Mouse (Mus musculus) 3134 (cell line): ENCODE measurements around the gene Entpd2.
"Not testable (repeated sequence)": the region's sequence is repeated elsewhere in the genome, so short reads cannot be mapped to it uniquely, and the experiment has no call there.

Source experiments
- DNase-seq: peaks from one replicate; pipeline ENCODE4 v3.0.0-alpha.2; 2011; ENCODE audit warnings: low spot score; ENCODE audit not compliant: insufficient read length; ENCODE audit errors: extremely low read depth

Entpd2 gene

DNA sequence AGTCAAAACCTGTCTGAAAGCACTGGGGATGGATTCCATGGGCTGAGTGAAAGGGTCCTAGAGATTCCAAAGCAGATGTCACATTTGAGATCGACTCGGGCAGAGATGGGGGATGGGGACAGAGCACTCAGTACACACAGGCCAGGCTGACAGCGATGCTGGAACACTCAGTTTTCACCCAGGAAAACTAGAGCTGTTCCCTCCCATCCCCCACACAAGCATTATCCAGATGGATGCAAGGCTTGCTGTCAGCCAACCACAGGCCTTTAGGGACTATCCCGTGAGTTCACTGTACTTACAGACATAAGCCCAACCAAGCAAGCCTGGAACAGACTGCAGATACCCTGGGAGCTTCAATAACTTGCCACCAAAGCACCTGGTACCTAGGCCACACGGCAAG, 4.4 kb upstream of the Entpd2 start:
- DNase-seq, result no peak

DNA sequence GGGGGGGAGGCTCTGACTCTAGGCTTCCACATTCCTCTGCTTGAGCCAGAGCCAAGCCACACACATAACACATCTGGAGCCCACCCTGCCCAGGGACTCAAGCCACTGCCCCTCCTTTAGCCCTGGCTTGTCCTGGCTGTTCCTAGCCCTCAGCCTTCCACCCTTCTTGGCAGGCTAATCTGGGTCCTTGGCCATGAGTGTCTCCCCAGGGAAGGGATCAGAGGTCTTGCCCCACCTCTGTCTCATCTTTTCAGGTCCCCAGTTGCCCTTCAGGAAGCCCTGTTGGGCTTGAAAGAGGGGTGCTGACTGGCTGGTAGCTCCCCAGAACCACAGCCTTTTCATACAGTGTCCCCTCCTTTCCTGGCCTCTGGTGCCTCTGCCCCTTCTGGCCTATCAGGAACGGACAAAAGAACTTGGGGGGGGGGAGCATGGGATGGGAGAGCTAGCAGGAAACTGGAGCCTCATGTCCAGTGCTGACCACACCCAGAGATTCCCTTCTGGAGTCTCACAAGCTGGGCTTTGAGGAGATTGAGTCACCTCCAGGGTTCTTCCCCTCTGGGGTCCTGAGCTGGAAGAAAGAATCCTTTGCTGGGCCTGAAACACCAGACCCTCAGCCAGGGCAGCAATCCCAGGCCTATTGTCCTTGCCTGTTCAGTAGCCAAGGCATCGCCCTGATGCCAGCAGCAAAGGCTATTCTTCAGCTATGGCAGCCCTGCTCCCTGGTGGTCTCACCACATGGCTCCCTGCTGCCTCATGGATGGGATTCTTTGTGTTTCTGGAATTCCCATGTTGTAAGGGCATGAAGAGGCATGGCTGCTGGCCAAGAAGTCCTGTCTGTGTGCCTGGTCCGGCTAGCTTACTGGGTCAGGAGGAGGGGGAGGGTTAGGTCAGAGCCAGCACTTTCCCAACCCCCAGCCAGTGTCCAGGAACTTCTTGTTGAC, 1.1 kb upstream of the Entpd2 start:
- peak; percentile 46 for DNase-seq

DNA sequence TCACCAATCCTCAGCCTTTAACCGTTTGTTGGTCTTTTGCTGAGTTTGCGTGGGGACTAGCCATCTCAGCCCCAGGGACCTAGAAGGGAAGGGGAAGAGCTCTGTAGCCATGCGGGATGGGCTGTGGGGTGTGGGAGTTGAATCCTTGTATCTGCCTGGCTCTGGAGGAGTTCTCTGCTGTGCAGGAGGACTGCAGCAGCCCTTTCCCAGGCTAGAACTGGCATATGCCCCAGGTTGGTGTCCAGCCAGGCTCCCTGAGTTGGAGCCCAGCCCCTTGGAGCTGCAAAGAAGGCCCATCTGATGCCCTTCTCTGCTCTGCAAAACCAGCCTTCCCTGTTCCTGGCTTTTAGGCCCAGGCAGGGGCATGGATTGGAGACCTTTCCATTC, 916 bp downstream of the Entpd2 start:
- no peak for DNase-seq

DNA sequence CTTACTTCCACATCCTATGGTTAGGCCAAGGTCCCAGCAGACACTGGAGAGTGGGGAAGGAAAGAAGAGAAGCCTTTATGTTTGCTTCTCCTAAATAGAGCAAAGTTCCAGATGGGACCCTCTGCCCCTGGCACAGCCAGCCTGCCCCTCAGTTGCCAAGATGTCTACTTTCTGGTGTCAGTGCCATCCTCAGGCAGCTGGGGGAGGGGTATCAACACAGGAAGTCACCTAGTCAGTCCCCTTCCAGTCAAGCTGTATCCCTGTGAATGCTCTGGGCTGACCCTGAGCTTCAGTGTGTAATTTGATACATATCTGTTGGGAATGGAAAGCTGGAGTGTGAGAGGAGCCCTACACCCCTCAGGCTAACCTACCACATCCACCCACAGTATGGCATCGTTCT, 1.3 kb downstream of the Entpd2 start:
- no peak for DNase-seq

DNA sequence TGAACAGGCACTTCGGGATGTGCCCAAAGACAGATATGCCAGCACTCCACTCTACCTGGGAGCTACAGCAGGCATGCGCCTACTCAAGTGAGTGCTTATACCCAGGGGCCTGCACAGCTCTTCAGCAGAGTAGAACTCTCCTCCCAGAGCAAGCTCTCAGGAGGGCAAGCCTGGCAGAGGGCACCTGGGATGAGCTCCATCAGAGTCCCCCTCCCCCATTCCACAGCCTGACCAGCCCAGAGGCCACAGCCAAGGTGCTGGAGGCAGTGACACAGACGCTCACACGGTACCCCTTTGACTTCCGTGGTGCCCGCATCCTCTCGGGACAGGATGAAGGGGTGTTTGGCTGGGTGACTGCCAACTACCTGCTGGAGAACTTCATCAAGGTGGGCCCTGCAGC, 2.4 kb downstream of the Entpd2 start:
- no peak for DNase-seq

DNA sequence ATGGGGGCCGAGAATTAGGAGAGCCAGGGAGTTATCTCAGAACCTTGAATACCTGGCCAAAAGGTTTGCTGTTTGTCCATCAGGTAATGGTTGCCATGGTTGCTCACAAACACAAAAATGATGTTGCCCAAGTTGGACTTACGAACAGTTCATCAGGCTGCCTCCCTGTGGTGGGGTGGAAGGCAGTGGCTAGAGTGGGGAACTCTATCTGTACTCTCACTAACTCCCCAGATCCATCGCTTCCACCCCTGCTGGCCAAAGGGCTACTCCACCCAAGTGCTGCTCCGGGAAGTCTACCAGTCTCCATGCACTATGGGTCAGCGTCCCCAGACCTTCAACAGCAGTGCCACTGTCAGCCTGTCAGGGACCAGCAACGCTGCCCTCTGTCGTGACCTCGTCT, 3.4 kb downstream of the Entpd2 start, which contains the start of gene Npdc1:
TSS of gene Npdc1 (plus strand) at position 301 of the 400 bp plus-strand sequence.
- DNase-seq, result no peak

DNA sequence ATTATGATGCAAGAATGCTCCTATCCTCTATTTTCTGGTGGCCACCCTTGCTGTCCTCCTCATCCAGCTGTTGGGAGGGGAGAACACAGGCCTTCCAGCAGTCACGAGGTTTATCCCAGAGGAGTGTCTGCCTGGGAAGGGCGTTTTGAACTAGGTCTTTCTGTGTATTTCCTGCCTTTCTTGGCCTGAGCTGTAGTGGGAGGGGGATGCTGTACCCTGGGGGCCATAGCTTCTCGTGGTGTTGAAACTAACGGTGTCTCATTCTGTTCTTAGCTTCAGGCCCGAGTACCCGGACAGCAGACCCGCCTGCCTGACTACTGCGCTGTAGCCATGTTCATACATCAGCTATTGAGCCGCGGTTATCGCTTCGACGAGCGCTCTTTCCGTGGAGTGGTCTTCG, 4.6 kb downstream of the Entpd2 start:
- DNase-seq, result no peak

DNA sequence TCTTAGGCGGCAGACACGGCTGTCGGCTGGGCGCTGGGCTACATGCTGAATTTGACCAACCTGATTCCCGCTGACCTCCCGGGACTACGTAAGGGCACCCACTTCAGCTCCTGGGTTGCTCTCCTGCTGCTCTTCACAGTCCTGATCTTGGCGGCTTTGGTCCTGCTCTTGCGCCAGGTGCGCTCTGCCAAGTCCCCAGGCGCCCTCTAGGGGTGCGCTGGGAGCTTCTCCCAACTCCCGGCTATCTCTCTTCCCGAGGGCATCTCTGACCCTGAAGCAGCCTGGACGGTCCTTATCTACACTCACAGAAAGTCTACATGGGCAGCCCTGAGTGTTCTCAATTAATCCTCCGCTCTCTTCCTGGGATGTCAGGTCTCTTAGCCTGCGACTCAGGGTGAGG, 5.1 kb downstream of the Entpd2 start:
- no peak for DNase-seq

DNA sequence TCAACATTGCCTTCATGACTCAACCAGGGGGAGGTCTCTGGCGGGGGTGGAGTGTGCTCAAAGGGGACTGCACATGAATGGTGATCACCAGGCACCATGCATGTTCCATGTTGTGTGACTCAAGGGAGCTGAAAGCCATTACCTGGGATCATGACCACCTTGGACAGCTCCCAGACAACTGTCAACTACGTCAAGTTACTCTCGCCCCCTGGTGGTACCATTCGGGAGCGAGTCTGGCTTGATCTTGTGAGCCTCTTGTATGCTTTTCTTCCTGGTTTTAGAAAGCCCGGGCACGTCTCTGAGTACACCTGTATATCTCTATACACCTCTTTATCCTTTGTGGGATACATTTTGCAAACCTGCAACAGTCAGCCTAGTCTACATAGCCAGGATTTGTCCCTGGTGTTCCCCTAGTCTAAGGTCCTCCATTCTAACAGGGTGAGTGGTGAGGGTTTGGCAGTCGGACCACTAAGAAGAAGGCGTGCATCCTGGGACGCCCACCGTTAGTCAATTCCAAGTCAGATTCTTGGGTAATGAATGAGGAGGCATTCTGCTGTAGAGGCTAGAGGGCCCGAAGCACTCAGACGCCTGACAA, 6.8 kb downstream of the Entpd2 start:
- DNase-seq, result no peak

DNA sequence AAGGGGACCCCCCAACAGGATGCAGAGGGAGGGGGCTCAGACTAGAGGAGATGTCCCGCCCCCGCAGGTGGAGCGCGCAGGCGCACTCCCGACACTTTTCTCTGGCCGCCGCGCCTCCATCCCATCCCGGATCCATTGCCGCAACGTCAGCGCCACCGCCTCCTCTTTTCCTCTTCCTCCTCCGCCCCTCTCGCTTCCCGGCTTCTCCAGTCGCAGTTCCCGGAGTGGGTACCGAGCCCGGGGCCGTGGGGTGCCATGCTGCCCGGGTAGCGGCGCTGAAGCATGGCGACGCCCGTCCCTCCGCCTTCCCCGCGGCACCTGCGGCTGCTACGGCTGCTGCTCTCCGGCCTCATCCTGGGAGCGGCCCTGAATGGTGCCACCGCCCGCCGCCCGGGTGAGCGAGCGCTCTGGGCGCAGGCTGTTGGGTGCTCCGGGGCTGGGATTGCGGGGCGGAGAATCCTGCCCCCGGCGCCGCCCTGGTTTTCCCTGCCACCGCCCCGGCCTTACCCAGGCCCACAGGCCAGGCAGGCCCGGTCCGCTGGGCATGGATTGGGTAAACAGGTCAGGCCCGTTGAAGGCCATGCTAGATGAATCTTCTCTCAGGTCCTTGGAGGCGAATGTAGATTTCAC, 7.4 kb downstream of the Entpd2 start:
- DNase-seq, result peak; percentile 84

DNA sequence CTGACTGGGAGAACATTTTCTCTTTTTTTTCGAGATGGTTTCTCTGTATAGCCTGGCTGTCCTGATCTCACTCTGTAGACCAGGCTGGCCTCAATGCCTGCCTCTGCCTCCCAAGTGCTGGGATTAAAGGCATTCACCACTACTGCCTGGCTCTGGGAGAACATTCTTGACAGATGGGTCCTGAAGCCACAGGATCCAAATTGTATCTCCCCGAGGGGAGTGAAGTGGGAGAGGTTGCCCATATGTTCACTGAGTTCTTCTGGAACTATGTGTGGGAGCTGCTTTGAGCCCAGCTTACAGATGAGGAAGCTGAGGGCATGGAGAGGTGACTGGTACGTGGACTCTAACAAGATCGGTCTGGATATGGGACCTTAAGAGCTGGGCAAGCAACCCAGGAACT, 8.3 kb downstream of the Entpd2 start:
- DNase-seq, result no peak

DNA sequence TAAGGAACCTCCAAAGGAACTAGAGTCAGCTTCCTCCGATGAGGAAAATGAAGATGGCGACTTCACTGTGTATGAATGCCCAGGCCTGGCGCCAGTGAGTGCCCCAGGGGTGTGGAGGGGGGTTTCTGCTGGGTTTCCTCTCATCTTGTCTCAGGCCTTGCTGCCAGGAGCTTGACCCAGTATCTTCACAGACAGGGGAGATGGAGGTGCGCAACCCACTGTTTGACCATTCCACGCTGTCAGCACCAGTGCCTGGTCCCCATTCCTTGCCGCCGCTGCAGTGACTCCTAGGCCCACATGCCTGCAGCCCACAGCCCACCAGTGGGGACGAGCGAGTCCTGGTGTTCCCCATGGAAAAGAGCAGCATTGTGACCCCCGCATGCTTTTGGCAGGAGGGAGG, 13.2 kb downstream of the Entpd2 start:
- DNase-seq, result no peak

DNA sequence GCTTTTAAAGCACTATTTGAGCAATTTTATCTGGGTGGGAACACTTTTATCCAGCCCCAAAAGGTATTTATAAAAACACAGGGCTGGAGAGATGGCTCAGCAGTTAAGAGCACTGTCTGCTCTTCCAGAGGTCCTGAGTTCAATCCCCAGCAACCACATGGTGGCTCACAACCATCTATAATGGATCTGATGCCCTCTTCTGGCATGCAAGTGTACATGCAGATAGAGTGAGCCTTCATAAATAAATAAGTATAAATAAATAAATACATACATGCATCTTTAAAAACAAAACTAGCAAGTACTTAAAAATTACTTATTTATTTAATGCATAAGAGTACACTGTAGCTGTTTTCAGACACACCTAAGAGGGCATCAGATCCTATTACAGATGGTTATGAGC, 17.8 kb downstream of the Entpd2 start:
- DNase-seq, result not testable (repeated sequence)

DNA sequence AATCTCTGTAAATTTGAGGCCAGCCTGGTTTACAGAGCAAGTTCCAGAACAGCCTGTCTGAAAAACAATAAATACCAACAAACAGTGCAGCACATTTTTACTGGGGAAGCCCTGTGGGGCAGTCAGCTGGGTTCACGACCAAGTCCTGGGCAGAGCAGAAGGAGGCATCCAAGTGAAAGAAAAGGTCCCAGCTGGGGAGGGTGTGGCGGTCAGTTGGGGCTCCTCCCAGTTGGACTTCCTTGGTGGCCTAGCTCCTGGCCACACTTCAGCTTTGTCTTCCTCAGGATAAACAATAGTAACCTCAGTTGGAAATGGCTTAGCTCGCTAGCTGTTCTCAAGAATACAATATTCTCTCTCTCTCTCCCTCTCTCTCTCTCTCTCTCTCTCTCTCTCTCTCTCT, 21.8 kb downstream of the Entpd2 start:
- DNase-seq, result no peak

DNA sequence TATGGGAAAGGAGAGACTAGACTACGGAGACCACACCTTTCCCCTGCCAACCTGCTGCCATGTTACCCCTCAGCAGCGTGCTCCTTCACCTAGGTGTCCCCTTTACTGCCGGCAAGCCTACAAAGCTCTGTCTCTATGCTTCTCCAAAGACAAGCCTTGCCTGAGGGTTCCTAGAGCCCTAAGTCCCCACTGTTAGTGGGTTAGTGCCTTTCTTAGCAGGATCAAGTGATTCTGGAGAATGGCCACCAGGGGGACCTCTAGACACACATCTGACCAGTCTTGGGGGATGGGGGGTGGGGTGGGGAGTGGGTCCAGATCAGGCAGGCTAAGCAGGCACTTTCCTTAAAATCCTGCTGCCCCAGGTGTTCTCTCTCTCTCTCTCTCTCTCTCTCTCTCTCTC, 26.2 kb downstream of the Entpd2 start:
- DNase-seq, result no peak

DNA sequence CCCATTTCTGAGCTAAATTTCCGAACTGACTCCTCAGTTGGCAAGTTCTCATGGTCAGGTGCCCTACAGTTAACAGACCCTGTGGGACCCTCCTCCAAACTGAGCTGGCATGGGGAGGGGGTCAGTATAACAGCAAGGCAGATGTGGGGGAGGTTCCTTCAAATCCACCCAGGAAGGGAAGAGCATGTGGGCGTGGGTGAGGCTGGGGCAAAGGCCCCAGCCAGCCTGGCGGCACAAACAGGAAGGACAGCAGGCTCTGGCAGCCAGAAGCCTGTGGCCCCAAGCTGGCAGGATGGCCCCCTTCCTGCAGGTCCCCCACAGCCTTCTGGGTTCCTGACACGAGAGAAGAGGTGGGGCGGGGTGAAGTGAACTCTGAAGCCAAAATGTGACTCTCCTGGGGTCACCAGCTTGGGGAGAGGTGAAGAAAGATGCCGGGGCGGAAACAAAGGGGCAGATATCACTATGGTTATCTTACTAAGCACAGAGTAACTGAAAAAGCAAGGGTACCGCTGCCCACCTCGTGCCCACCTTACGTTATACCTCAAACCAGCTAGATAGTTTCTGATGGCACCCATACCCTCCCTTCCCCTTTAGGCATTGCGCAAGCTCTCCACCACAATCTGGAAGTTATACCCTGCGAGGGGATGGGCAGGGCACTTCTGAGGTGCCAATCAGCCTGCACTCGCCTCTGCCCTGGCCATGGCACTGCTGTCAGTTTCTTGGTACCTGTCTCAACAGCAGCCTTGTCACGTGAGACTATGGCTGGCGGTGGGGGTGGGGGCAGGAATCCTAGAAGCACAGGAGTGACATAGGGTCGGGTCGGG, 27.1 kb downstream of the Entpd2 start, which contains the start of gene Fut7:
TSS of gene Fut7 (plus strand) at position 681 of the 824 bp plus-strand sequence.
- DNase-seq, result no peak

DNA sequence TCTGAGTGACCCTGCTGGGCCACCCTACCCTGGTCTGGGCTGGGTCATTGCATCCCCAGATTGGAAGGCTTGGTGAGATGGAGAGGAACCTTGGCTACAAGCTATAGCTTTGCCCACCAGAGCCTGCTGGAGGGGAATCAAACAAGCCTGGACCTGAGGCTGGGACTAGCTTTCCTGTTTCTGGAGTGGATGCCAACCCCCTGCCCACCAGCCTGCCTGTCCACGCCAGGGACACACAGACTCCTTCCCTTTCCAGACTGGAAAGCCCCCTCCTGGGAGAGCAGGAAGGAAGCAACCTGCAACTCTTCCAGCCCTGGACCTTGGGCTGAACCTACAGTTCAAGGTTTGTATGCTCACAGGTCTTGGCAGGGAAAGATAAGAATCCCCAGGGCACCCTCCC, 28.0 kb downstream of the Entpd2 start:
- no peak for DNase-seq

DNA sequence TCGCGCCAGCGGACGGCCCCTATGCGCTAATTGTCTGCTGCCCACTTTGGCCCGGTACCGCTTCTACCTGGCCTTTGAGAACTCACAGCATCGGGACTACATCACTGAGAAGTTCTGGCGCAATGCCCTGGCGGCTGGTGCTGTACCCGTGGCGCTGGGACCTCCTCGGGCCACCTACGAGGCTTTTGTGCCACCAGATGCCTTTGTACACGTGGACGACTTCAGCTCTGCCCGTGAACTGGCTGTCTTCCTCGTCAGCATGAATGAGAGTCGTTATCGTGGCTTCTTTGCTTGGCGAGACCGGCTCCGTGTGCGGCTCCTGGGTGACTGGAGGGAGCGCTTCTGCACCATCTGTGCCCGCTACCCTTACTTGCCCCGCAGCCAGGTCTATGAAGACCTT, 29.8 kb downstream of the Entpd2 start:
- no peak for DNase-seq

DNA sequence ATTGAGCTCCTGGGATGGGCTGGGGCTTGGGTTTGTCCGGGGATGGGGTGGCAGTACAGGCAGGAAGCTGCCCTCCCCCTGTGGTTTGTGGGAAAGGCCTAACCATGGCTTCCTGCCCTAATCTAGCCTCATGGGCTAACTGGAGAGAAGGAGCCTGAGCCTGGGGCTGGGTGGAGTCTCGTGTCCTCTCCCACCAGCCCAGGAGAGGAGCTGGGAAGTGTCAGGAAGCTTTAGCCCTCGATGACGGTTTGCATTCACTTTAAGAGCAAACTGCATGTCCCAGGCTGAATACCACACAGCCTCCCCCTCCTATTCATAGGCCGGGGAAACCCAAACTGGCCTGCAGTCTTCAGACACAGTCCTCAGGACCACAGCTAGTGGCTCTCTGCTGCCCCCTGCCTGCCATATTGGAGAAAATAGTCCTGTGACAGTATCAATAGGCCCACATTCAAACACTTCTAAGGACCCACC, 31.1 kb downstream of the Entpd2 start:
- DNase-seq, result peak; percentile 78

DNA sequence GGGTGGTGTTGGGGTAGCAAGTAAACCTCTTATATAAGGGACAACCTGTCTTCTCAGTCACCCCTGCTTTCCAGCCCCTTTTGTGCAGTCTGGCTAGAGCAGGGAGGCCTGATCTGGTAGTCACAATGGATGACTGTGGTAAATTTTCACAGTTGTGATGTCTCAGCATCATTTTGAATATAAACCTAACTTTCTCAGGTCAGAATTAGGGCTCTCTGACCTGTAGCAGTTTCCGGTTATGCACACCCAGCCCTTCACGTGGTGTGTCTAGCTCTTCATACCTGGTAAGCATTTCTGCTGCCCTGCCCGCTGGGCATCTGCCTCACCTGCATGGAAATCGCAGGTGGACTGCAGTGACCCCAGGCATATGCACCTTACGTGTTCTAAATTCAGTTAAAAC, 31.6 kb downstream of the Entpd2 start:
- no peak for DNase-seq
